Mouse (Mus musculus) central nervous system, embryonic 18 days (tissue): ENCODE measurements around the gene Cul1. TPM values are rescaled to one million over a fixed set of nuclear protein-coding genes. Genes with fewer than 3 reads are reported as not detected.

Source experiments
- polyA plus RNA-seq: library from polyadenylated mRNA; depleted of rRNA; stranded (reverse); fragments of >200 nt; gene quantifications from 2 replicates; pipeline ENCODE4 v1.2.3, GENCODE M21; 2012; rRNA removed

The Cul1 gene
- polyA plus RNA-seq: 114 and 127 TPM in 2 replicates

DNA sequence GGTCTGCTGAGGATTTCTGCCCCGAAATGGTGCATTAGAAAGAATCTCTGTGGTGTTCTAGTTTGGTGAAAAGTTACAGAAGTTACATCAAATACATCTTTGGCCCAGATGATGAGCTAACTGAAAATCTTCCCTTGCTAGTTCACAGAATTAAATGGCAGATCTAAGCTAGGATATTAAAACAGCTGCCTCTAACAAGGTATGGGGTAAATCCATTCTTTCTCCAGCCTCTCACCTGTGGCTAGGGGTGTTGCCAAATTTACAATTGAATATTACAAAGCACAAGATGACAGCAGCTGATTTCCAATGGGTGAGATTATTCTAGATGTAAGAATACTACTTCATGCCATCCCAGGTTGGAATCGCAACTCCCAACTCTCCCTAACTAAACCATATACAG, at the start of gene Cul1:
Gene Cul1, plus strand, starts transcription at position 301 of the 400 bp plus-strand sequence.

Other genes with a start within 250 kb of the Cul1 start
- 124 and 129 TPM in 2 replicates for gene Ezh2, start 141.9 kb downstream of the Cul1 start, polyA plus RNA-seq